Mouse (Mus musculus) hindbrain, embryonic 12.5 days (tissue): ENCODE results near the gene B3galt6. TPM values are rescaled to one million over a fixed set of nuclear protein-coding genes. Genes with fewer than 3 reads are reported as not detected.
A peak's percentile ranks its signal among the peaks of the same experiment; 100 is the strongest.

Source experiments
- ATAC-seq: fragments of 200-750 bp; cut with Nextera tagmentation; 2 replicates; pipeline ENCODE4 v1.8.0; 2017; ENCODE audit warnings: moderate TSS enrichment; ENCODE audit not compliant: low FRiP score
- H3K27ac ChIP-seq: fragments of 300-500 bp; sonication (generic); 2 replicates; pipeline ENCODE4 v1.5.1; 2016; ENCODE audit warnings: mild to moderate bottlenecking
- H3K27me3 ChIP-seq: fragments of 300-500 bp; sonication (generic); 2 replicates; pipeline ENCODE4 v1.6.1; 2016; ENCODE audit warnings: mild to moderate bottlenecking
- H3K36me3 ChIP-seq: fragments of 300-500 bp; sonication (generic); 2 replicates; pipeline ENCODE4 v1.6.1; 2016; ENCODE audit warnings: mild to moderate bottlenecking
- H3K4me1 ChIP-seq: fragments of 300-500 bp; sonication (generic); 2 replicates; pipeline ENCODE4 v1.6.1; 2016
- H3K4me2 ChIP-seq: fragments of 300-500 bp; sonication (generic); replicated peaks from 2 replicates; pipeline ENCODE4 v1.6.1; 2016; ENCODE audit warnings: mild to moderate bottlenecking
- H3K4me3 ChIP-seq: fragments of 300-500 bp; sonication (generic); 2 replicates; pipeline ENCODE4 v1.5.1; 2016; ENCODE audit warnings: mild to moderate bottlenecking
- H3K9ac ChIP-seq: fragments of 300-500 bp; sonication (generic); 2 replicates; pipeline ENCODE4 v1.6.1; 2016; ENCODE audit warnings: mild to moderate bottlenecking, moderate library complexity
- H3K9me3 ChIP-seq: fragments of 300-500 bp; sonication (generic); replicated peaks from 2 replicates; pipeline ENCODE4 v1.6.1; 2016; ENCODE audit warnings: mild to moderate bottlenecking
- WGBS: fragments of 180-500 bp; shearing (Covaris S2); methylation state at CpG from one replicate; pipeline ENCODE4 v1.1.7; 2016; 5-methylcytosine and 5-hydroxymethylcytosine counted together
- polyA plus RNA-seq: library from polyadenylated mRNA; unstranded; fragments of >200 nt; fragmentation: Nextera tagmentation; extraction: Ambion mirVana; gene quantifications from 2 replicates; pipeline ENCODE4 v1.2.1, GENCODE M21; 2016

Gene B3galt6
- polyA plus RNA-seq, result 19.5 and 20.4 TPM in 2 replicates

DNA sequence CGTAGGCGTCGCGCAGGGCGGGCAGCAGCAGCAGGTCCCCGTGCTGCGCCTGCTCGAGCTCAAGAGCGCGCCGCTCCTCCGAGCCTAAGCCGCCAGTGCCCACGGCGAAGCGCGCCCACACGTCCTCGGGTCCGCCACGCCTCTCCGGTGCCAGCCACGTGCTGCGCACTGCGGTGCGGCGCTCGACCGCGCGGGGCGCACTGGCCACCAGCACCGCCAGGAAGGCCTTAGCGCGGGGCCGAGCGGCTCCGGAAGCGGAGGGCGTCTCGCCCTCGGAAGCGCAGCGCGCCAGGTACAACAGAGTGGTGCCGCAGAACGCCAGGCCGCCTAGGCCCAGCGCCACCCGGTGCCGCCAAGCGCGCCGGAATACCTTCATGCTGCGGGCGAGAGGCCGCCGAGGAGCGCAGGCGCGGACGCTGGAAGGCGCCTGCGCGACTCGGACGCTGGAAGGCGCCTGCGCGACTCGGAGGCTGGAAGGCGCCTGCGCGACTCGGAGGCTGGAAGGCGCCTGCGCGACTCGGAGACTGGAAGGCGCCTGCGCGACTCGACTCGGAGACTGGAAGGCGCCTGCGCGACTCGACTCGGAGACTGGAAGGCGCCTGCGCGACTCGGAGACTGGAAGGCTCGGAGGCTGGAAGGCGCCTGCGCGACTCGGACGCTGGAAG is at the start of gene B3galt6, which contains the start of gene Sdf4:
B3galt6 (minus strand) TSS at position 409 of the 665 bp plus-strand sequence.
Sdf4 (plus strand) TSS at position 632 of the 665 bp plus-strand sequence.
- H3K27me3 ChIP-seq, result no peaks in the 10 kb centered on the region
- peak; percentile 89 for ATAC-seq
- peak within 1 kb of the TSS; percentile 95 for H3K27ac ChIP-seq
- H3K4me3 ChIP-seq, result peak within 1 kb of the TSS; percentile 62
- peaks cover 8% of the 10 kb centered on the region for H3K36me3 ChIP-seq
- no peaks in the 10 kb centered on the region for H3K9me3 ChIP-seq
- peaks cover 22% of the 10 kb centered on the region for H3K4me1 ChIP-seq
- WGBS, result under 1% methylated on average over 99 of the region's 99 CpGs
- H3K4me2 ChIP-seq, result peak within 1 kb of the TSS; percentile 96
- H3K9ac ChIP-seq, result peak within 1 kb of the TSS; percentile 81

- peak overlapping the region; percentile 48 for H3K4me2 ChIP-seq
- no peak for ATAC-seq
- peak overlapping the region; percentile 23 for H3K4me3 ChIP-seq
- 6% methylated on average over 25 of the region's 25 CpGs for WGBS
- H3K36me3 ChIP-seq, result no peaks in the 10 kb centered on the region
- no peak overlapping the region for H3K27ac ChIP-seq
- peaks cover 30% of the 10 kb centered on the region for H3K4me1 ChIP-seq
- no peaks in the 10 kb centered on the region for H3K9me3 ChIP-seq
- peaks cover 28% of the 10 kb centered on the region for H3K27me3 ChIP-seq
- H3K9ac ChIP-seq, result peak overlapping the region; percentile 49
These were observed 42.5 kb upstream of the B3galt6 start for GRCm38 (mm10) chr4:156034901-156035300.

DNA sequence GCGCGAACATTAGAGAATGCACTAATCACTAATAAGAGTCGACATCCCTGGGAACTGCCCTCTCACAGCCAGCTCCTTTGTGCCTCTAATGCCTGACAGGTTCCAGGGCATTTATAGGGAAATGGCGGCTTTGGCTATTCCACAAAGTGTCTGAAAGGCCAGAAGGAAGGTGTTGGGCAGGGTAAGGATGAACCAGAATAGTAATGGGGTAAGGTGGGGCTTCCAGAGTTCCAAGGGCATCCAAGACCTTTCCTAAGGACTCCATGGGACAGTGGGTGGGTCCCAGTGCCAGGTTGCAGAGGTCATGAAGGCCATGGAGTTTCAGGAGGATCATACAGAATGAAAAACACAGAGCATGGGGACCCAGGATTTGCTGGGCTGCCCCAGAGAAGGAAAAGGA is 41.9 kb upstream of the B3galt6 start:
- H3K27me3 ChIP-seq, result peaks cover 28% of the 10 kb centered on the region
- no peak overlapping the region for H3K27ac ChIP-seq
- ATAC-seq, result no peak
- H3K4me1 ChIP-seq, result peaks cover 30% of the 10 kb centered on the region
- peak overlapping the region; percentile 23; the same call in 1 of the 2 replicates for H3K4me3 ChIP-seq
- no peaks in the 10 kb centered on the region for H3K9me3 ChIP-seq
- peak overlapping the region; percentile 49; the same call in 1 of the 2 replicates for H3K9ac ChIP-seq
- H3K4me2 ChIP-seq, result no peak overlapping the region
- WGBS, result 52% methylated on average over 4 of the region's 4 CpGs
- H3K36me3 ChIP-seq, result peaks cover 3% of the 10 kb centered on the region; the same call in 1 of the 2 replicates

GRCm38 (mm10) chr4:156033476-156034119 is 41.1 kb upstream of the B3galt6 start:
- ATAC-seq, result no peak
- peaks cover 30% of the 10 kb centered on the region for H3K4me1 ChIP-seq
- no peak overlapping the region for H3K4me2 ChIP-seq
- WGBS, result 47% methylated on average over 6 of the region's 6 CpGs
- no peak overlapping the region for H3K27ac ChIP-seq
- H3K27me3 ChIP-seq, result peaks cover 28% of the 10 kb centered on the region
- H3K9me3 ChIP-seq, result no peaks in the 10 kb centered on the region
- H3K4me3 ChIP-seq, result no peak overlapping the region
- no peak overlapping the region for H3K9ac ChIP-seq
- peaks cover 6% of the 10 kb centered on the region for H3K36me3 ChIP-seq

- no peaks in the 10 kb centered on the region for H3K9me3 ChIP-seq
- peaks cover 28% of the 10 kb centered on the region for H3K27me3 ChIP-seq
- H3K36me3 ChIP-seq, result peaks cover 13% of the 10 kb centered on the region
- H3K27ac ChIP-seq, result 0 out of 2 replicates have a peak overlapping the region, but pooled peaks have one; percentile 87
- WGBS, result 83% methylated on average over 4 of the region's 4 CpGs
- no peak overlapping the region for H3K4me3 ChIP-seq
- no peak for ATAC-seq
- H3K4me2 ChIP-seq, result no peak overlapping the region
- peaks cover 30% of the 10 kb centered on the region for H3K4me1 ChIP-seq
- H3K9ac ChIP-seq, result no peak overlapping the region
These were observed 40.4 kb upstream of the B3galt6 start for GRCm38 (mm10) chr4:156032856-156033255.

- Histone ChIP-seq H3K9me3 (no peaks in the 10 kb centered on the region), H3K4me3 (peak overlapping the region; percentile 44), H3K27ac (peak overlapping the region; percentile 87), H3K4me2 (peak overlapping the region; percentile 59), H3K9ac (peak overlapping the region; percentile 65), H3K27me3 (peaks cover 28% of the 10 kb centered on the region), H3K36me3 (peaks cover 22% of the 10 kb centered on the region), H3K4me1 (peaks cover 30% of the 10 kb centered on the region)
- 3% methylated on average over 24 of the region's 24 CpGs for WGBS
- ATAC-seq, result peak; percentile 94
These were observed 39.3 kb upstream of the B3galt6 start for GRCm38 (mm10) chr4:156031593-156032391.

DNA sequence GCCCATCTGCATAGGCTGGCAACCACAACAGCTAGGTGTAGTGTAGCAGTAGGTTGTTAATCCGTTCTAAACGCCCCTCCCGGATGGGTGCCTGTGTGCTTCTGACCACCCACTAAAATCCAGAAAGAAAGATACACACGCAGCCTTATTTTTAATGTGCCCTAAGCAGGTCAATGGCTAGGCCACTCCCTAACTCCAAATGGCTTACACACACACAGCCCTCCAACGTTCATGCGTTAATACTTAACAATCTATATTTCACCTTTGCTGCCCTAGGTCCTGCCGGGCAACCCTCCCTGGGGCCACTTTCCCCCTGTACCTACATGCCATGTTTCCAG is 38.8 kb upstream of the B3galt6 start:
- Histone ChIP-seq H3K36me3 (peaks cover 27% of the 10 kb centered on the region), H3K4me1 (peaks cover 30% of the 10 kb centered on the region), H3K4me2 (peak overlapping the region; percentile 59), H3K4me3 (peak overlapping the region; percentile 44), H3K9ac (peak overlapping the region; percentile 65), H3K9me3 (no peaks in the 10 kb centered on the region), H3K27ac (peak overlapping the region; percentile 87), H3K27me3 (peaks cover 24% of the 10 kb centered on the region)
- peak; percentile 48 for ATAC-seq
- 12% methylated on average over 7 of the region's 7 CpGs for WGBS

- Histone ChIP-seq H3K9ac (peak overlapping the region; percentile 65), H3K9me3 (no peaks in the 10 kb centered on the region), H3K27me3 (peaks cover 18% of the 10 kb centered on the region), H3K4me1 (peaks cover 30% of the 10 kb centered on the region), H3K27ac (peak overlapping the region; percentile 87), H3K4me3 (peak overlapping the region; percentile 44), H3K4me2 (peak overlapping the region; percentile 59), H3K36me3 (peaks cover 33% of the 10 kb centered on the region)
- 72% methylated on average over 9 of the region's 9 CpGs for WGBS
- peak; percentile 5; the same call in 1 of the 2 replicates for ATAC-seq
These were observed 38.2 kb upstream of the B3galt6 start for GRCm38 (mm10) chr4:156030651-156031118.

DNA sequence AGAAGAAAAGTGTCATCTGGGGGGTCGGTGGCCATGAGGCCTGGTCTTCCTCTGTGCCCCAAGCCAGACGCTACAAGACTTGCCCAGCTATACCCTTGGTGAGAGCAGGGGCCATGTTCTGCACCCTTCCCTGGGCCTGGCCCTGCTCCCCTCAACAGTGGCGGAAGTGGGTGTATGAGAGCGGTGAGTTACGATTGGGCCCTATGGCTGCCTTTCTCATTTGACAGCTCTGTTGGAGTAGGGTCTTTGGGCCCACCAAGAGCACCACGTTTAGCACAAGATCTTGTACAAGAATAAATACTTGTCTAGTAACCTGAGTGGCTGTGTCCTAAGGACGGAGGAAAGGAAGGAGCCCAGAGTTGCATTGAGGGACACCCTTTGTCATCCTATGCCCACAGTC is 36.1 kb upstream of the B3galt6 start:
- no peaks in the 10 kb centered on the region for H3K9me3 ChIP-seq
- H3K4me2 ChIP-seq, result no peak overlapping the region
- no peak overlapping the region for H3K27ac ChIP-seq
- ATAC-seq, result no peak
- H3K27me3 ChIP-seq, result no peaks in the 10 kb centered on the region
- no peak overlapping the region for H3K9ac ChIP-seq
- WGBS, result 90% methylated on average over 7 of the region's 7 CpGs
- H3K4me3 ChIP-seq, result no peak overlapping the region
- peaks cover 22% of the 10 kb centered on the region for H3K4me1 ChIP-seq
- H3K36me3 ChIP-seq, result peaks cover 34% of the 10 kb centered on the region

DNA sequence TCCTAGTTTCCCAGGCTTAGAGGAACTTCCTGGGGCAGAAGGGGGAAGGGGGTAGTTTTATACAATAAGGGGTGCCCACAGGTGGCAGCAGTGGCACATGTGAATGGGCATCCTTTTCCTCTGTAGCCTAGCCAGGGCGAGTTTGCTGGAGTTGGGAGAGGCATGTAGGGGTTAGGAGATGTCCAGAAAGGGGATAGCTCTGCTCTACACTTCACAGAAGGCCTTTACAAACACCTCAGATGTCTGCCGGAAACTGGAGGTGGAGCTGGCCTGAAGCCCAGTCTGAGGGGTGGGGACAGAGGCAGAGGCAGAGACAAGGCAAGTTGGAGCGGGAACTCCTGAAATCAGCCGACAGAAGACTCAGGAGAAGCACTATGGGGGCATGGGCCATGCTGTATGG is 33.6 kb upstream of the B3galt6 start, which contains the start of gene Tnfrsf18:
Tnfrsf18 (plus strand) TSS at position 152 of the 400 bp plus-strand sequence.
- Histone ChIP-seq H3K36me3 (peaks cover 43% of the 10 kb centered on the region), H3K4me3 (no peak within 1 kb of the TSS)
- 72% methylated on average over 4 of the region's 4 CpGs for WGBS

GRCm38 (mm10) chr4:156024184-156024583 is 31.7 kb upstream of the B3galt6 start:
- 92% methylated on average over 7 of the region's 7 CpGs for WGBS
- peaks cover 49% of the 10 kb centered on the region for H3K36me3 ChIP-seq

More for the DNA sequence above, 33.6 kb upstream of the B3galt6 start, which contains the start of gene Tnfrsf18:
- Histone ChIP-seq H3K27me3 (no peaks in the 10 kb centered on the region), H3K27ac (no peak within 1 kb of the TSS), H3K9me3 (no peaks in the 10 kb centered on the region), H3K4me1 (peaks cover 10% of the 10 kb centered on the region), H3K4me2 (no peak within 1 kb of the TSS), H3K9ac (no peak within 1 kb of the TSS)
- no peak for ATAC-seq

DNA sequence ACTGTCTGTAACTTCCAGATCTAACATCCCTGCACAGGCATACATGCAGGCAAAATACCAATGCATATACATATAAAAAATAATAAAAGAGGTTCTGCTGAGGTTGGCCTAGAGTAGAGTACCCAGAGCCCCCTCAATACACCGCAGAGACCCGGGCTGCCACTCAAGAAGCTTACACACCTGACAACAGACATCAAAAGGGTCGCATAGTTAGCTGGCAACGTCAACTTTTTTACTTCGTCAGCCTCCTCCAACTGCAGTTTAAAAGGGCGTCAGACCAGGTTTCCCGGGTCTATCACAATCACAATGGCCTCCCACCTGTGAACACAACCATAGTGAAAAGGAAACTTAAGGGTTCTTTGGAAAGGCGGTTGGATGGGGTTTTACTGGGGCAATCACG is 31.1 kb upstream of the B3galt6 start:
- 86% methylated on average over 9 of the region's 9 CpGs for WGBS
- H3K4me3 ChIP-seq, result no peak overlapping the region
- H3K27me3 ChIP-seq, result no peaks in the 10 kb centered on the region
- H3K4me1 ChIP-seq, result no peaks in the 10 kb centered on the region
- no peaks in the 10 kb centered on the region for H3K9me3 ChIP-seq
- peaks cover 48% of the 10 kb centered on the region for H3K36me3 ChIP-seq
- no peak overlapping the region for H3K4me2 ChIP-seq
- H3K27ac ChIP-seq, result no peak overlapping the region
- H3K9ac ChIP-seq, result no peak overlapping the region
- ATAC-seq, result no peak

More at GRCm38 (mm10) chr4:156024184-156024583, 31.7 kb upstream of the B3galt6 start:
- H3K4me3 ChIP-seq, result no peak overlapping the region
- no peaks in the 10 kb centered on the region for H3K4me1 ChIP-seq
- no peak for ATAC-seq
- H3K27ac ChIP-seq, result no peak overlapping the region
- no peaks in the 10 kb centered on the region for H3K9me3 ChIP-seq
- H3K9ac ChIP-seq, result no peak overlapping the region
- H3K4me2 ChIP-seq, result no peak overlapping the region
- H3K27me3 ChIP-seq, result no peaks in the 10 kb centered on the region
